Mouse (Mus musculus): ENCODE data around the gene Diras2. TPM values are rescaled to one million over a fixed set of nuclear protein-coding genes. Genes with fewer than 3 reads are reported as not detected.
"Not testable (repeated sequence)": the region's sequence is repeated elsewhere in the genome, so short reads cannot be mapped to it uniquely, and the experiment has no call there.

The Diras2 gene
- polyA plus RNA-seq, 1 experiment from 2014 or later = 0.16 TPM

DNA sequence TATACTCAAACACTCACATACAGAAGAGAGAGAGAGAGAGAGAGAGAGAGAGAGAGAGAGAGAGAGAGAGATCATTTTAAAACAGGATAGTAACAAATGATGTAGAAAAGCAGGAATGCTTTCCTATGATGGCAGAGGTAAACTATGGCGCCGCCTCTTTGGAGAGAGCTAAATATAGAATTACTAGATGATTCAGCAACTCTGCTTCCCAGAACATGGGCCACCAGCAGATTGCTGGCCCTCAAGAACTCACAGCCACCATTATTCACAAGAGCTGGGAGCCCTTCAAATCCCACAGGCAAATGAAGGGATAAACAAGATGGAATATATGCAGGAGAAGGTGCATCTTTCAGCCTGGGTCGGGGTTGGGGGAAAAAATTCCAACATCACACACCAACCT lies 15.0 kb downstream of the Diras2 start:
- H3K4me3 ChIP-seq (ENCODE audit: low read depth, low read length) = no peak overlapping the region
- 90% methylated on average over 3 of the region's 3 CpGs for WGBS

DNA sequence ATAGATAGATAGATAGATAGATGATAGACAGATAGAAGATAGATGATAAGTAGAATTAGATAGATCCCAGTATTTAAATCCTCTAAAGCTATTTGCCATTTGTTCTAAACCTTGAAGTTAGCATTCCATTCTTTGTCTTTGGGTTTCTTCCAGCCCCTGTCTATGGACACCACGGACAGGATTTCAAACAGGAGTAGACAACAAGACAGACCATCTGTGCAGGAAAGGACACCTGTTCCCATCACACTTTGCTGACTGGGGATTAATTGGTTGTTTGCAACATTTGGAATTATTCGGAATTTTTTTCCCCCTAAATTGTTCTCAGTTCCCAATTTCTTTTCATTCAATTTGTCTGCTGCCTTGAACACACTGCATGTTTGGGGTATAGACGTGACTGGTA lies 17.5 kb downstream of the Diras2 start:
- Histone ChIP-seq H3K4me3 (ENCODE audit: low read depth, low read length) (no peak overlapping the region), H3K27ac (ENCODE audit: low read depth, low read length) (no peak overlapping the region), H3K9me3 (ENCODE audit: control insufficient read depth, low read length) (no peaks in the 10 kb centered on the region), H3K4me2 (no peak overlapping the region), H3K9ac (ENCODE audit: low read length) (no peak overlapping the region), H3K36me3 (ENCODE audit: control insufficient read depth, insufficient read depth, low read length) (no peaks in the 10 kb centered on the region), H3K27me3 (ENCODE audit: control insufficient read depth, insufficient read depth, low read length) (no peaks in the 10 kb centered on the region), H3K4me1 (ENCODE audit: control insufficient read depth, insufficient read depth, low read length) (no peaks in the 10 kb centered on the region)
- DNase-seq (ENCODE audit: low spot score, missing footprints) (no peak), ATAC-seq (ENCODE audit: low FRiP score) (no peak)
- 79% methylated on average over 3 of the region's 3 CpGs for WGBS

More for the DNA sequence above, 15.0 kb downstream of the Diras2 start:
- Histone ChIP-seq H3K36me3 (ENCODE audit: control insufficient read depth, insufficient read depth, low read length) (no peaks in the 10 kb centered on the region), H3K27me3 (ENCODE audit: control insufficient read depth, insufficient read depth, low read length) (no peaks in the 10 kb centered on the region), H3K4me2 (no peak overlapping the region), H3K4me1 (ENCODE audit: control insufficient read depth, insufficient read depth, low read length) (no peaks in the 10 kb centered on the region), H3K9me3 (ENCODE audit: control insufficient read depth, low read length) (no peaks in the 10 kb centered on the region), H3K27ac (ENCODE audit: low read depth, low read length) (no peak overlapping the region), H3K9ac (ENCODE audit: low read length) (no peak overlapping the region)
- ATAC-seq (ENCODE audit: low FRiP score) (no peak), DNase-seq (ENCODE audit: low spot score, missing footprints) (no peak)

DNA sequence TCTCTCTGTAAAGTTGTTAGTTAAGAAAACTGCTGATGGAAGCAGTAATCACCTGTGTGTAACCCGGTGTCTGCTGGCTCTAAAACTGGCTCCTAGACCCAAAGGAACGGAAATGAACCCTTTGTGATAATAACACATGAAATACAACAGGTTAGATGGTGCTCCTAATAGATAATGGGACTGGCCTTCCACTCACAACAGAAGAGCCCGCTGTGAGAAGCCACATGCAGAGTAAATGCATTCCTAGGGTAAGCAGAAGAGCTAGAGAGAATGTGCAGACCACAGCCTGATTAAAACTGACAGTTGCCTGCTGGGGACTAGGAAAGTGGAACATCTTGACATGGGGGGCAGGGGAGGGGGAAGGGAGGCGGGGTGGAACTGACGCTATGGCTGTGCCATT lies 18.7 kb downstream of the Diras2 start:
- Histone ChIP-seq H3K9me3 (ENCODE audit: control insufficient read depth, low read length) (no peaks in the 10 kb centered on the region), H3K4me1 (ENCODE audit: control insufficient read depth, insufficient read depth, low read length) (no peaks in the 10 kb centered on the region), H3K27ac (ENCODE audit: low read depth, low read length) (no peak overlapping the region), H3K36me3 (ENCODE audit: control insufficient read depth, insufficient read depth, low read length) (no peaks in the 10 kb centered on the region), H3K9ac (ENCODE audit: low read length) (no peak overlapping the region), H3K4me2 (no peak overlapping the region), H3K4me3 (ENCODE audit: low read depth, low read length) (no peak overlapping the region), H3K27me3 (ENCODE audit: control insufficient read depth, insufficient read depth, low read length) (no peaks in the 10 kb centered on the region)
- DNase-seq (ENCODE audit: low spot score, missing footprints) = no peak
- 58% methylated on average over 5 of the region's 5 CpGs for WGBS
- no peak for ATAC-seq (ENCODE audit: low FRiP score)

DNA sequence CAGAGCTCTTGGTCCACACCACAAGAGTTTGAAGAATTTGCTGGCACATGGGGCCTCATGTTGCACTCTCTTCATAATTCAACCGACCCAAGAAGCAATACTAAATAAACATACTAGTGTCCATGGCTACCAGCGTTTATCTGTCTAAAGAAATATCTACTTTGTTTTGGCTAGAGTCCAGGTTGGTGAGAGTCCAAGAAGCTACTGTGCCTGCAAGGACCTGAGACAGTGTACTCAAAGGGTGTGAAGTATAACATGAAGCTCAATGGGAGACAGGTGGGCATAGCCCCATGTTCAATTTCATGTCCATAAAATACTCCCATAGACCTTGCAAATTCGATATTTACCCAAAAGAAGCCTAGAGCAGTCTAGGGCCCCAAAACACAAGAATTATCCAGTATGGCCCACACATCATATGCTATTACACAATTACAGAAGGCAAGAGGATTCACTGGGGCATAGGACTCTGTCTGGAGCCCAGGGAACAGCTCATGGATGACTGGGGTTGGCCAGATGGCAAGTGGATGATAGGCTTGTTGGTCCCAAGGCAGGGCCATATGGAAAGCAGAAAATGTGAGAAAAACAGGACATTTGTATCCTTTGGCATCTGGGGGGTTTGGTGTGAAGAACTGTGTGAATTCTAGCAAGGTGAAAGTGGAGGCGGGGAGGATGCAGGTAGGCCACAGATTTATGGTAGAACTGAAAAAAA lies 20.8 kb downstream of the Diras2 start:
- H3K27me3 ChIP-seq (ENCODE audit: control insufficient read depth, insufficient read depth, low read length) = no peaks in the 10 kb centered on the region
- no peak overlapping the region for H3K27ac ChIP-seq (ENCODE audit: low read depth, low read length)
- 90% methylated on average over 4 of the region's 4 CpGs for WGBS
- no peak overlapping the region for H3K4me3 ChIP-seq (ENCODE audit: low read depth, low read length)
- no peak overlapping the region for H3K9ac ChIP-seq (ENCODE audit: low read length)
- no peak for ATAC-seq (ENCODE audit: low FRiP score)
- no peak overlapping the region for H3K4me2 ChIP-seq
- H3K9me3 ChIP-seq (ENCODE audit: control insufficient read depth, low read length) = no peaks in the 10 kb centered on the region
- H3K4me1 ChIP-seq (ENCODE audit: control insufficient read depth, insufficient read depth, low read length) = no peaks in the 10 kb centered on the region
- H3K36me3 ChIP-seq (ENCODE audit: control insufficient read depth, insufficient read depth, low read length) = no peaks in the 10 kb centered on the region
- DNase-seq (ENCODE audit: low spot score, missing footprints) = no peak

DNA sequence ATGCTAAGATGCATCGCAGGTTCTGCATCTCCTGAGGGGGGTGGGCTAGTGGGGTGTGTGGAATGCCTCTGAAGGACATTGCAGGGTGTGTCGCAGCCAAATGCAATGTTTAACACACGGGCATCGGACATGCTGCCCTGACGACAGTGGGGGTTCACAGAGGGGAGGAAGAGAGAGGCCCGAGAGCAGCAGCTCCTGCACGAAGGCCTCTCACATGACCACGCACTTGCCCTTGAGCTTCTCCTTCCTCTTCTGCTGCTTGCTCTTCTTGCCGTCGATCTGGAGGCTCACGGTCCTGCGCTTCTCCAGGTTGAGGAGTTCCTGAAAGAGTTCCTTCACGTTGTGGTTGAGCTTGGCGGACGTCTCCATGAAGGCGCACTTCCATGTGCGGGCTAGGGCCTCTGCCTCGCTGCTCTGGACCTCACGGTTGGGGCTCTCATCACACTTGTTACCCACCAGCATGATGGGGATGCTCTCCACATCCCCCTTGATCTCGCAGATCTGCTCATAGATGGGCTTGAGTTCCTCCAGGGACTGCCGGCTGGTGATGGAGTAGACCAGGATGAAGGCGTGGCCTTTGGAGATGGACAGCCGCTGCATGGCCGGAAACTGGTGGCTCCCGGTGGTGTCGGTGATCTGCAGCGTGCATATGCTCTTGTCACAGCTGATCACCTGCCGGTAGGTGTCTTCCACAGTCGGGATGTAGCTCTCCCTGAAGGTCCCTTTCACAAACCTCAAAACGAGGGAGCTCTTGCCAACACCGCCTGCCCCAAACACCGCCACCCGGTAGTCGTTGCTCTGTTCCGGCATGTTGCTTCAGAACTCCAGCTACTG lies 23.4 kb downstream of the Diras2 start:
- no peak overlapping the region for H3K9ac ChIP-seq (ENCODE audit: low read length)
- no peak for ATAC-seq (ENCODE audit: low FRiP score)
- no peaks in the 10 kb centered on the region for H3K36me3 ChIP-seq (ENCODE audit: control insufficient read depth, insufficient read depth, low read length)
- no peak overlapping the region for H3K27ac ChIP-seq (ENCODE audit: low read depth, low read length)
- H3K4me3 ChIP-seq (ENCODE audit: low read depth, low read length) = no peak overlapping the region
- no peak for DNase-seq (ENCODE audit: low spot score, missing footprints)
- H3K4me1 ChIP-seq (ENCODE audit: control insufficient read depth, insufficient read depth, low read length) = no peaks in the 10 kb centered on the region
- 90% methylated on average over 35 of the region's 35 CpGs for WGBS
- no peaks in the 10 kb centered on the region for H3K27me3 ChIP-seq (ENCODE audit: control insufficient read depth, insufficient read depth, low read length)
- H3K4me2 ChIP-seq = no peak overlapping the region
- no peaks in the 10 kb centered on the region for H3K9me3 ChIP-seq (ENCODE audit: control insufficient read depth, low read length)

DNA sequence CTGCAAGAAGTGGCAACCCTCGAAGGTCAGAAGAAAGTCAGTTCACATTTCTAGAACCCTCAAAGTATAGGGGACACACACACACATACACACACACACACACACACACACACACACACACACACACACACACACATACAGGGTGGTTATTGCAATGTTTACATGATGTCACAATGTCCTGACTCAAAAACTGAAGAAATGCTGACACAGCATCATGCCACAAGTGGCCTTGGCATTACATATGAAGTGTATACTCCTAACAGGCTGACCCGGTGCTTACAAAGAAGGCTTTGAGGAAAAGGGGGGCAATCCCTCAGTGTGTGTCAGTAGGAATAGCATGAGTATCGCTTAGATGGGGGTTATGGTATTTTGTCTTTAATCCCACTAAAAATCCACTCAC lies 24.3 kb downstream of the Diras2 start:
- DNase-seq (ENCODE audit: low spot score, missing footprints); H3K4me3 ChIP-seq (ENCODE audit: low read depth, low read length); H3K36me3 ChIP-seq (ENCODE audit: control insufficient read depth, insufficient read depth, low read length); H3K9me3 ChIP-seq (ENCODE audit: control insufficient read depth, low read length); H3K4me1 ChIP-seq (ENCODE audit: control insufficient read depth, insufficient read depth, low read length); H3K9ac ChIP-seq (ENCODE audit: low read length); H3K4me2 ChIP-seq; H3K27ac ChIP-seq (ENCODE audit: low read depth, low read length); ATAC-seq (ENCODE audit: low FRiP score); H3K27me3 ChIP-seq (ENCODE audit: control insufficient read depth, insufficient read depth, low read length): not testable (repeated sequence)
- 94% methylated on average over 3 of the region's 3 CpGs for WGBS

DNA sequence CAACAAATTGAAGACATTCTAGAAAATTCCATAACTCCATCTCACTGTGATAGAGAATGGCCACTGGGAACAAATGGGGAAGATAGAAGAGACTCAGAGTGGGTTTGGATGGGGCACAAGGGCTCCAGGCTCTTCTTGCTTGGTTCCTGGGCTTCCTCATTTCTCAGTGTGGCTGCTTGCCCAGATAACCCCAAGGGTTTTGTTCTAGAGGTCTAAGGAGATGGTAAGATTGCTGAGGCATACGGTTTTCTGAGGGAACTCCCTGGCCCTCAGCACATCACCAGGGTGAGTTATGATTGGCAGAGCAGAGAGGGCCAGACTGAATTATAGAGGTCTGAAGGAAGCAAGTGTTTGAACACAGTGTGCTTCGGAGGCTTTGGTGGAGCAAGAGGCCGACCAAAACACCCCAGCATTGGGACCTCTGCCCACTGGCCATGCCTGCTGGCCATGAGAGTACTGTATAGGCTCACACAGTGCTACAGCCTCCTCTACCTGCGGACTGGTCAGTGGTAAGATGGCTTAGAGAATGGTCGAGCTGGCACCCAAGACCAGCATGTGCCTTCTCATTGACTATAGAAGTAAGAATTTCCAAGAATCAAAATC lies 25.3 kb downstream of the Diras2 start:
- not testable (repeated sequence) for H3K27ac ChIP-seq (ENCODE audit: low read depth, low read length); ATAC-seq (ENCODE audit: low FRiP score); H3K36me3 ChIP-seq (ENCODE audit: control insufficient read depth, insufficient read depth, low read length); DNase-seq (ENCODE audit: low spot score, missing footprints); H3K9ac ChIP-seq (ENCODE audit: low read length); H3K27me3 ChIP-seq (ENCODE audit: control insufficient read depth, insufficient read depth, low read length); H3K9me3 ChIP-seq (ENCODE audit: control insufficient read depth, low read length); H3K4me2 ChIP-seq; H3K4me1 ChIP-seq (ENCODE audit: control insufficient read depth, insufficient read depth, low read length); H3K4me3 ChIP-seq (ENCODE audit: low read depth, low read length)
- WGBS = 88% methylated on average over 5 of the region's 5 CpGs

DNA sequence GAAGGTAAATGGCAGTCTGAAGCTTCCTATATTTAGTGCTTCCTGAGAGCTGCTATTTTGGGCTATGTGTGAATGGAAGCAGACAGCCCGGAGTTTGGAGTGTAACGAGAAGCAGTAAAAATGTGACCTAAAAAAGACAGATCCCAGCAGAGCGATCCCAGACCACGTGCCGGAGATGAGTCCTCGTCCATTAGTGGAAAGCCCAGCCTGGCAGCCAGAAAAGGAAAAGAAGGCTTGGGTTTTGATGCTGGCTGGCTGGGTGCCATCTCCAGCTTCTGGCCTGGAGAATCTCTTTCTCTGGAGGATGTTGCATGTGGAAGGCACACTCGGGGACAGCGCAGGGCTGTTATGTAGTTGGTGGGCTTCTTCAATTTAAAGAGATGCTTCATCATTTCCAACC lies 29.4 kb downstream of the Diras2 start:
- WGBS = 94% methylated on average over 8 of the region's 8 CpGs
- Histone ChIP-seq H3K9ac (ENCODE audit: low read length) (no peak overlapping the region), H3K27ac (ENCODE audit: low read depth, low read length) (no peak overlapping the region), H3K4me1 (ENCODE audit: control insufficient read depth, insufficient read depth, low read length) (no peaks in the 10 kb centered on the region), H3K4me2 (no peak overlapping the region), H3K9me3 (ENCODE audit: control insufficient read depth, low read length) (no peaks in the 10 kb centered on the region), H3K36me3 (ENCODE audit: control insufficient read depth, insufficient read depth, low read length) (no peaks in the 10 kb centered on the region), H3K4me3 (ENCODE audit: low read depth, low read length) (no peak overlapping the region), H3K27me3 (ENCODE audit: control insufficient read depth, insufficient read depth, low read length) (no peaks in the 10 kb centered on the region)
- no peak for ATAC-seq (ENCODE audit: low FRiP score)
- DNase-seq (ENCODE audit: low spot score, missing footprints) = no peak

DNA sequence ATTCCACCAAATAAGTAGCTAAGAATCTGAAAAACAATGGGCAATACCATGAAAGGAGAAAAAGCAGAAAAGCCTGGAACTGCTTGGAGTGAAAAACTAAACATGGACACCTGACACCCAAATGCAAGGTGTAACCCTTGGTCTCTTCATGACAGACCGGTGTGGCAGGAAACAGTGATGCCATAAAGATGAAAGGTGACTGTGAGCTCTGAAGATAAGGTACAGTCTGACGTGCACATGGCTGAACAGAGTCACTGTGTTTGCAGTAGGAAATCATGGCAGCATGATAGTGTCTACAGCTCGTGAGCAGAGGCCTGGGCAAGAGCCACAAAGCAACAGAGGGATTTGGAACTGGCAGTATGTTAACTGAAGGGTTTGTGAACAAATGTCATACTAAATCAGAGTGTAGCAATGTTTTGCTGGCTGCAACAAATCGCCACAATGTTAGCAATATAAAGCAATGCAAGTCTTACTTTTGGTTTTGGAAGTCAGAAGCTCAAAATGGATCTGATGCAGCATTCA lies 34.0 kb downstream of the Diras2 start:
- Histone ChIP-seq H3K36me3 (ENCODE audit: control insufficient read depth, insufficient read depth, low read length) (no peaks in the 10 kb centered on the region), H3K4me3 (ENCODE audit: low read depth, low read length) (no peak overlapping the region), H3K4me1 (ENCODE audit: control insufficient read depth, insufficient read depth, low read length) (no peaks in the 10 kb centered on the region), H3K27me3 (ENCODE audit: control insufficient read depth, insufficient read depth, low read length) (no peaks in the 10 kb centered on the region), H3K27ac (ENCODE audit: low read depth, low read length) (no peak overlapping the region), H3K9ac (ENCODE audit: low read length) (no peak overlapping the region), H3K4me2 (no peak overlapping the region), H3K9me3 (ENCODE audit: control insufficient read depth, low read length) (no peaks in the 10 kb centered on the region)
- DNase-seq (ENCODE audit: low spot score, missing footprints) (no peak), ATAC-seq (ENCODE audit: low FRiP score) (no peak)
- WGBS = 78% methylated on average over 4 of the region's 4 CpGs

All from midbrain, embryonic 11.5 days (tissue).